Mouse (Mus musculus): ENCODE results near the gene Slc23a2. TPM values are rescaled to one million over a fixed set of nuclear protein-coding genes. Genes with fewer than 3 reads are reported as not detected.

Slc23a2 gene
- 19.3 and 25.3 TPM in 2 replicates for polyA plus RNA-seq (2014; fragmentation: Nextera tagmentation; extraction: Ambion mirVana)

GRCm38 (mm10) chr2:132144971-132145691 is at the start of gene Slc23a2:
Gene Slc23a2, minus strand, starts transcription at chr2:132145108.
- H3K36me3 ChIP-seq (ENCODE audit: control insufficient read depth, insufficient read depth, low read length), result no peaks in the 10 kb centered on the region
- peak within 1 kb of the TSS; percentile 84 for H3K4me3 ChIP-seq (ENCODE audit: low read depth, low read length)
- ATAC-seq (peak; percentile 88), DNase-seq (ENCODE audit: low spot score) (peak; percentile 74)
- H3K4me1 ChIP-seq (ENCODE audit: control insufficient read depth, insufficient read depth, low read length), result peaks cover 7% of the 10 kb centered on the region; the same call in 1 of the 2 replicates
- no peaks in the 10 kb centered on the region for H3K9me3 ChIP-seq (replicated peaks; ENCODE audit: control insufficient read depth, low read length)
- H3K27me3 ChIP-seq (replicated peaks; ENCODE audit: control insufficient read depth, insufficient read depth, low read length), result no peaks in the 10 kb centered on the region
- peak within 1 kb of the TSS; percentile 60 for H3K27ac ChIP-seq (ENCODE audit: low read depth, low read length)
- H3K4me2 ChIP-seq (ENCODE audit: low read length), result peak within 1 kb of the TSS; percentile 74
- H3K9ac ChIP-seq (ENCODE audit: low read length), result peak within 1 kb of the TSS; percentile 92
- under 1% methylated on average over 37 of the region's 68 CpGs for WGBS

DNA sequence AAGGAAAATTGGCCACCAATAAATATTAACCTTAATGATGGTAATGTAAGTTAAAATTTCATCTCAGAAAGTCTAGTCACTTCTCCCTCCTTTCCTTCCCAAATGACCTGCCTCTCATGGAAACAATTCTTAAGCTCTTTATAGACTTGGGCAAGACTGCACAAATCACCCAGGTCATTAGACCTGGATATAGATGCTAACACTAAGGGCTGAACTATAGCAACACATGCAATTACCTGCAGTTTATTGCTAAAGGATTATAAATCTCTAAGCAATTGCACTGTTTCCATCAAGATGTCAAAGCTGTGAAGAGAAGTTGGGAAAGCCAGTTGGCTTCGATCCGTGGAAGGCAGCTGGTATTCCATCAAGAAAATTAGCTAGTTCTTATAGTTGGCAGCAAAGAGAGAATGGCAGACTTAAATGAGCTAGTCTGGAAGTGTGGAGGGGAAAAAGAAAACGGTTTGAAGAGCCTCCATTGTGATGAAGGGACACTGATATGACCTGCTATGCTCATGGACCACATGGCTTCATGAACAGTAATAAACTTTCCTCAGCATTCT is 45.8 kb upstream of the Slc23a2 start:
- Histone ChIP-seq H3K4me3 (ENCODE audit: low read depth, low read length) (no peak overlapping the region), H3K27ac (ENCODE audit: low read depth, low read length) (no peak overlapping the region), H3K4me2 (ENCODE audit: low read length) (no peak overlapping the region), H3K36me3 (ENCODE audit: control insufficient read depth, insufficient read depth, low read length) (no peaks in the 10 kb centered on the region), H3K9me3 (replicated peaks; ENCODE audit: control insufficient read depth, low read length) (no peaks in the 10 kb centered on the region), H3K27me3 (replicated peaks; ENCODE audit: control insufficient read depth, insufficient read depth, low read length) (no peaks in the 10 kb centered on the region), H3K4me1 (ENCODE audit: control insufficient read depth, insufficient read depth, low read length) (no peaks in the 10 kb centered on the region), H3K9ac (ENCODE audit: low read length) (no peak overlapping the region)
- WGBS, result 64% methylated on average over 3 of the region's 3 CpGs
- ATAC-seq (no peak), DNase-seq (ENCODE audit: low spot score) (peak; percentile 68)

DNA sequence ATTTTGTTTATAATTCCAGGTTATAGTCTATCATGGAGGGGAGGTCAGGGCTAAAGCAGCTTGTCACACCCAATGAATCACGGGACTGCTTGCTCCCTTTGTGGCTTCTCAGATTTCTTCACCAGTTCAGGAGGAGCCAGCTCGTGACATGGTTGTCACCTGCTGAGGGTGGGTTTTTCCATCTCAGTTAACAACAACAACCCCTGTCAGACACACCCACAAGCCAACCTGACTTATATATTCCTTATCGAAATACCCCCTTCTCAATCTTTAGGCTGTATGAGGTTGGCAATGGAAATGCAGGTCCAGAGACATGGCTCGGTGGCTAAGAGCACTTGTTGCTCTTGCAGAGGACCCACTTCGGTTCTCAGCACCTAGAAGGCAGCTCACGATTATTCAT is 39.0 kb upstream of the Slc23a2 start:
- ATAC-seq (no peak), DNase-seq (ENCODE audit: low spot score) (no peak)
- Histone ChIP-seq H3K36me3 (ENCODE audit: control insufficient read depth, insufficient read depth, low read length) (no peaks in the 10 kb centered on the region), H3K9ac (ENCODE audit: low read length) (no peak overlapping the region), H3K9me3 (replicated peaks; ENCODE audit: control insufficient read depth, low read length) (no peaks in the 10 kb centered on the region), H3K4me2 (ENCODE audit: low read length) (no peak overlapping the region), H3K4me3 (ENCODE audit: low read depth, low read length) (no peak overlapping the region), H3K27me3 (replicated peaks; ENCODE audit: control insufficient read depth, insufficient read depth, low read length) (no peaks in the 10 kb centered on the region), H3K27ac (ENCODE audit: low read depth, low read length) (no peak overlapping the region), H3K4me1 (ENCODE audit: control insufficient read depth, insufficient read depth, low read length) (no peaks in the 10 kb centered on the region)
- 74% methylated on average over 6 of the region's 6 CpGs for WGBS

DNA sequence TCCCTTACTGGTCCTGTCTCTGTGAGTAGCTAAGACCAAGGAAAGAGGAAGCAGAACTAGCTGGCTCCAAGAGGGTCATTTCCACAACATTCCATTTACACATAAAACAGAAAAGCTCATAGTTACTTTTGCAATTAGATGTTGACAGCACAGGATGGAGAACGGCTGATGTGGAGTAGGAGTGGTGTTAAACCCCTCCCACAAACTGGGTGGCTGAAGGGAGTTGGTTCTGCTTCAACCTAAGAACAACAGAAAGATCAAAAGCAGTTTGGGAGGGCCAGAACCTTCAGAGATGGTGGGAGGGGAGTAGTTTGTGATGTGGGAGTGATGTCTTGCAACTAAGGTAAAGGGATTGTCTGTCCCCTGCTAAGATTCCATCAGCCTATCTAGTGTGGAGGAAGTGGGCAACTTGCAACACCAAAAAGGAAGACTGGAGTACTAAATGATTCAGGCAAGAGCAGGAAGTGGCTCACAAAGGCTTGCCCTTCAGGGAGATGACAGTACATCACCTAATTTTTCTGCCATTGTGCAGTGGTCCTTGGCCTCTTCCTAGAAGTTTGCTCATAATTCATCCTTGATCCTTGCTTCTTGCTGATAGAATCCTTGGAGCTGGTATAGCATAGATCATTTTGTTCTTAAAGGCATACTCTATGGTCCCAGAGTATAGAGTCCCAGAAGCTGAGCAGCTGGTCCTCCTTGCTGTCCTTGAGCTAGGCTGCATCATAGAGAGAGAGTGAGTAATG is 35.7 kb upstream of the Slc23a2 start:
- ATAC-seq, result no peak

DNA sequence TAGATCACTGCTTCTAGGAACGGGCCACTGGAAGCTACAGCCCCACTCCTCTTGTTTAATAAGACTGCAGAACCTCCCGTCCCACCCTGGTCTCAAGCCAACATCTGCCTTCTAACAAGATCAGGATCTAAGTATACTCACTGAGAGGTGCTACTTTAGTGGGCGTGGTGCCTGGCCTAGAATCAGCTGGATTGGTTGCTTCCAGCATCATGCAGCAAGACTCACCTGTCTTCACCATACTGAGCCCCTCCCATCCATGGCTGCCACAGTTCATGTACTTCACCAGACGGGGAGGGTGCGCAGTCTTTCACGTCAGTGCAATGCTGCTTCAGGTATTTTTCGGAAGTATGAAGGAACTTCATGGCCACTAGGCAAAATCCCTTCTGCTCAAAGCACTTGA is 34.5 kb upstream of the Slc23a2 start:
- Histone ChIP-seq H3K36me3 (ENCODE audit: control insufficient read depth, insufficient read depth, low read length) (no peaks in the 10 kb centered on the region), H3K4me1 (ENCODE audit: control insufficient read depth, insufficient read depth, low read length) (no peaks in the 10 kb centered on the region), H3K4me2 (ENCODE audit: low read length) (no peak overlapping the region), H3K9me3 (replicated peaks; ENCODE audit: control insufficient read depth, low read length) (no peaks in the 10 kb centered on the region), H3K9ac (ENCODE audit: low read length) (no peak overlapping the region), H3K27ac (ENCODE audit: low read depth, low read length) (no peak overlapping the region), H3K4me3 (ENCODE audit: low read depth, low read length) (no peak overlapping the region), H3K27me3 (replicated peaks; ENCODE audit: control insufficient read depth, insufficient read depth, low read length) (no peaks in the 10 kb centered on the region)
- no peak for ATAC-seq
- 89% methylated on average over 7 of the region's 7 CpGs for WGBS
- no peak for DNase-seq (ENCODE audit: low spot score)

More for the DNA sequence above, 35.7 kb upstream of the Slc23a2 start:
- Histone ChIP-seq H3K4me3 (ENCODE audit: low read depth, low read length) (no peak overlapping the region), H3K9ac (ENCODE audit: low read length) (no peak overlapping the region), H3K4me1 (ENCODE audit: control insufficient read depth, insufficient read depth, low read length) (no peaks in the 10 kb centered on the region), H3K27ac (ENCODE audit: low read depth, low read length) (no peak overlapping the region), H3K36me3 (ENCODE audit: control insufficient read depth, insufficient read depth, low read length) (no peaks in the 10 kb centered on the region), H3K27me3 (replicated peaks; ENCODE audit: control insufficient read depth, insufficient read depth, low read length) (no peaks in the 10 kb centered on the region), H3K4me2 (ENCODE audit: low read length) (no peak overlapping the region), H3K9me3 (replicated peaks; ENCODE audit: control insufficient read depth, low read length) (no peaks in the 10 kb centered on the region)
- 67% methylated on average over 1 of the region's 1 CpGs for WGBS
- no peak for DNase-seq (ENCODE audit: low spot score)

GRCm38 (mm10) chr2:132177406-132177805 is 32.5 kb upstream of the Slc23a2 start:
- DNase-seq (ENCODE audit: low spot score), result no peak
- H3K4me1 ChIP-seq (ENCODE audit: control insufficient read depth, insufficient read depth, low read length), result no peaks in the 10 kb centered on the region
- H3K9me3 ChIP-seq (replicated peaks; ENCODE audit: control insufficient read depth, low read length), result no peaks in the 10 kb centered on the region
- no peak overlapping the region for H3K4me3 ChIP-seq (ENCODE audit: low read depth, low read length)
- no peaks in the 10 kb centered on the region for H3K27me3 ChIP-seq (replicated peaks; ENCODE audit: control insufficient read depth, insufficient read depth, low read length)
- no peaks in the 10 kb centered on the region for H3K36me3 ChIP-seq (ENCODE audit: control insufficient read depth, insufficient read depth, low read length)
- no peak overlapping the region for H3K27ac ChIP-seq (ENCODE audit: low read depth, low read length)
- ATAC-seq, result no peak
- H3K4me2 ChIP-seq (ENCODE audit: low read length), result no peak overlapping the region
- H3K9ac ChIP-seq (ENCODE audit: low read length), result no peak overlapping the region
- WGBS, result 88% methylated on average over 9 of the region's 9 CpGs

- DNase-seq (ENCODE audit: low spot score) (no peak), ATAC-seq (no peak)
- WGBS, result 84% methylated on average over 3 of the region's 3 CpGs
- Histone ChIP-seq H3K9ac (ENCODE audit: low read length) (no peak overlapping the region), H3K4me3 (ENCODE audit: low read depth, low read length) (no peak overlapping the region), H3K36me3 (ENCODE audit: control insufficient read depth, insufficient read depth, low read length) (no peaks in the 10 kb centered on the region), H3K9me3 (replicated peaks; ENCODE audit: control insufficient read depth, low read length) (no peaks in the 10 kb centered on the region), H3K27me3 (replicated peaks; ENCODE audit: control insufficient read depth, insufficient read depth, low read length) (no peaks in the 10 kb centered on the region), H3K4me1 (ENCODE audit: control insufficient read depth, insufficient read depth, low read length) (no peaks in the 10 kb centered on the region), H3K27ac (ENCODE audit: low read depth, low read length) (no peak overlapping the region), H3K4me2 (ENCODE audit: low read length) (no peak overlapping the region)
These were observed 31.5 kb upstream of the Slc23a2 start for GRCm38 (mm10) chr2:132176289-132176848.

DNA sequence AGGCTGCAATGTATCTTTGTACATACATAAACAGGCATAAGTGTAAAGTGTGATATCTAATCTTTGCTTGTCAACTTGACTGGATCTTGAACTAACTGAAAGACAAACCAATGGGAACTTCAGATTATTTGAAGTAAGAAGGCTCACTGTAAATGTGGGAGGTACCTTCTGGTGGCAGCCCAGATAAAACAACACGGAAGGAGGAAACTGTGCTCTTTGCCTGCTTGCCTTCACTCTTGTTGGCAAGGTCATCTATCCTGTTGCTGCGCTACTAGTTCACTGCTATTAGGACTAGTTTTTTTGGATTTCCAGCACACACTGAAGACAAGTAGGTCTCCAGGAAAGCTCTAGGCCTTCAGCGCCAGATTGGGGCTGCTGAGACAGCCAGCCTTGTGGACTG is 29.1 kb upstream of the Slc23a2 start:
- H3K36me3 ChIP-seq (ENCODE audit: control insufficient read depth, insufficient read depth, low read length), result no peaks in the 10 kb centered on the region
- no peak overlapping the region for H3K4me2 ChIP-seq (ENCODE audit: low read length)
- ATAC-seq (no peak), DNase-seq (ENCODE audit: low spot score) (no peak)
- H3K4me3 ChIP-seq (ENCODE audit: low read depth, low read length), result no peak overlapping the region
- 93% methylated on average over 3 of the region's 3 CpGs for WGBS
- H3K27ac ChIP-seq (ENCODE audit: low read depth, low read length), result no peak overlapping the region
- no peak overlapping the region for H3K9ac ChIP-seq (ENCODE audit: low read length)
- no peaks in the 10 kb centered on the region for H3K9me3 ChIP-seq (replicated peaks; ENCODE audit: control insufficient read depth, low read length)
- H3K4me1 ChIP-seq (ENCODE audit: control insufficient read depth, insufficient read depth, low read length), result no peaks in the 10 kb centered on the region
- H3K27me3 ChIP-seq (replicated peaks; ENCODE audit: control insufficient read depth, insufficient read depth, low read length), result no peaks in the 10 kb centered on the region
